Mouse (Mus musculus): ENCODE data around the gene Ccdc33. TPM values are rescaled to one million over a fixed set of nuclear protein-coding genes. Genes with fewer than 3 reads are reported as not detected.
A peak's percentile ranks its signal among the peaks of the same experiment; 100 is the strongest.

The Ccdc33 gene
- polyA plus RNA-seq (2014; fragmentation: Nextera tagmentation; extraction: Ambion mirVana) = 0.88 and 1.1 TPM in 2 replicates

- H3K4me3 ChIP-seq (ENCODE audit: low read depth, low read length) = no peak within 1 kb of the TSS
- no peaks in the 10 kb centered on the region for H3K9me3 ChIP-seq (ENCODE audit: control insufficient read depth, low read length)
- H3K4me2 ChIP-seq (ENCODE audit: low read depth, low read length, severe bottlenecking) = no peak within 1 kb of the TSS
- no peak within 1 kb of the TSS for H3K9ac ChIP-seq (ENCODE audit: low read length)
- peaks cover 7% of the 10 kb centered on the region for H3K27me3 ChIP-seq (ENCODE audit: control insufficient read depth, insufficient read depth, low read length)
- peaks cover 21% of the 10 kb centered on the region for H3K4me1 ChIP-seq (replicated peaks; ENCODE audit: control insufficient read depth, insufficient read depth, low read length)
- H3K27ac ChIP-seq (ENCODE audit: low read depth, low read length) = no peak within 1 kb of the TSS
- H3K36me3 ChIP-seq (ENCODE audit: control insufficient read depth, insufficient read depth, low read length) = no peaks in the 10 kb centered on the region
- ATAC-seq (replicated peaks; ENCODE audit: low FRiP score) (no peak), DNase-seq (ENCODE audit: low spot score) (no peak)
- 37% methylated on average over 2 of the region's 2 CpGs for WGBS
Observed at GRCm38 (mm10) chr9:58118671-58119070, at the start of gene Ccdc33. Gene Ccdc33, minus strand, starts transcription at chr9:58118823.

- DNase-seq (ENCODE audit: low spot score) = no peak
Observed at GRCm38 (mm10) chr9:58165779-58166178, 47.2 kb upstream of the Ccdc33 start.

GRCm38 (mm10) chr9:58163146-58163545, 44.5 kb upstream of the Ccdc33 start:
- Histone ChIP-seq H3K4me3 (ENCODE audit: low read depth, low read length) (no peak overlapping the region), H3K4me2 (ENCODE audit: low read depth, low read length, severe bottlenecking) (no peak overlapping the region), H3K27me3 (ENCODE audit: control insufficient read depth, insufficient read depth, low read length) (no peaks in the 10 kb centered on the region), H3K4me1 (replicated peaks; ENCODE audit: control insufficient read depth, insufficient read depth, low read length) (0 out of 2 replicates have a peak, but pooled peaks cover 2% of the 10 kb centered on the region), H3K9me3 (ENCODE audit: control insufficient read depth, low read length) (no peaks in the 10 kb centered on the region; the same call in 1 of the 2 replicates), H3K27ac (ENCODE audit: low read depth, low read length) (no peak overlapping the region), H3K36me3 (ENCODE audit: control insufficient read depth, insufficient read depth, low read length) (no peaks in the 10 kb centered on the region), H3K9ac (ENCODE audit: low read length) (no peak overlapping the region)
- peak; percentile 37 for DNase-seq (ENCODE audit: low spot score)
- 79% methylated on average over 5 of the region's 5 CpGs for WGBS
- ATAC-seq (replicated peaks; ENCODE audit: low FRiP score) = no peak

More at GRCm38 (mm10) chr9:58165779-58166178, 47.2 kb upstream of the Ccdc33 start:
- H3K9ac ChIP-seq (ENCODE audit: low read length) = no peak overlapping the region
- no peak overlapping the region for H3K4me2 ChIP-seq (ENCODE audit: low read depth, low read length, severe bottlenecking)
- WGBS = 83% methylated on average over 1 of the region's 1 CpGs
- no peak overlapping the region for H3K27ac ChIP-seq (ENCODE audit: low read depth, low read length)
- no peaks in the 10 kb centered on the region for H3K27me3 ChIP-seq (ENCODE audit: control insufficient read depth, insufficient read depth, low read length)
- H3K4me1 ChIP-seq (replicated peaks; ENCODE audit: control insufficient read depth, insufficient read depth, low read length) = peaks cover 2% of the 10 kb centered on the region; the same call in 1 of the 2 replicates
- H3K36me3 ChIP-seq (ENCODE audit: control insufficient read depth, insufficient read depth, low read length) = no peaks in the 10 kb centered on the region
- no peak for ATAC-seq (replicated peaks; ENCODE audit: low FRiP score)
- no peaks in the 10 kb centered on the region; the same call in 1 of the 2 replicates for H3K9me3 ChIP-seq (ENCODE audit: control insufficient read depth, low read length)
- H3K4me3 ChIP-seq (ENCODE audit: low read depth, low read length) = no peak overlapping the region

- 0 out of 2 replicates have a peak, but pooled peaks cover 2% of the 10 kb centered on the region for H3K4me1 ChIP-seq (replicated peaks; ENCODE audit: control insufficient read depth, insufficient read depth, low read length)
- no peak overlapping the region for H3K27ac ChIP-seq (ENCODE audit: low read depth, low read length)
- 87% methylated on average over 3 of the region's 3 CpGs for WGBS
- no peak overlapping the region for H3K4me3 ChIP-seq (ENCODE audit: low read depth, low read length)
- no peak for ATAC-seq (replicated peaks; ENCODE audit: low FRiP score)
- H3K4me2 ChIP-seq (ENCODE audit: low read depth, low read length, severe bottlenecking) = no peak overlapping the region
- no peaks in the 10 kb centered on the region for H3K27me3 ChIP-seq (ENCODE audit: control insufficient read depth, insufficient read depth, low read length)
- H3K9ac ChIP-seq (ENCODE audit: low read length) = no peak overlapping the region
- DNase-seq (ENCODE audit: low spot score) = peak; percentile 37
- H3K36me3 ChIP-seq (ENCODE audit: control insufficient read depth, insufficient read depth, low read length) = no peaks in the 10 kb centered on the region
- no peaks in the 10 kb centered on the region; the same call in 1 of the 2 replicates for H3K9me3 ChIP-seq (ENCODE audit: control insufficient read depth, low read length)
Observed at GRCm38 (mm10) chr9:58162173-58162572, 43.5 kb upstream of the Ccdc33 start.

- peak; percentile 8 for DNase-seq (ENCODE audit: low spot score)
- H3K4me1 ChIP-seq (replicated peaks; ENCODE audit: control insufficient read depth, insufficient read depth, low read length) = 0 out of 2 replicates have a peak, but pooled peaks cover 2% of the 10 kb centered on the region
- H3K4me3 ChIP-seq (ENCODE audit: low read depth, low read length) = no peak overlapping the region
- no peak overlapping the region for H3K27ac ChIP-seq (ENCODE audit: low read depth, low read length)
- H3K4me2 ChIP-seq (ENCODE audit: low read depth, low read length, severe bottlenecking) = no peak overlapping the region
- 84% methylated on average over 5 of the region's 5 CpGs for WGBS
- no peaks in the 10 kb centered on the region for H3K27me3 ChIP-seq (ENCODE audit: control insufficient read depth, insufficient read depth, low read length)
- no peaks in the 10 kb centered on the region for H3K9me3 ChIP-seq (ENCODE audit: control insufficient read depth, low read length)
- no peak for ATAC-seq (replicated peaks; ENCODE audit: low FRiP score)
- no peaks in the 10 kb centered on the region for H3K36me3 ChIP-seq (ENCODE audit: control insufficient read depth, insufficient read depth, low read length)
- H3K9ac ChIP-seq (ENCODE audit: low read length) = no peak overlapping the region
Observed at GRCm38 (mm10) chr9:58160315-58160714, 41.7 kb upstream of the Ccdc33 start.

- Histone ChIP-seq H3K9me3 (ENCODE audit: control insufficient read depth, low read length) (no peaks in the 10 kb centered on the region), H3K4me1 (replicated peaks; ENCODE audit: control insufficient read depth, insufficient read depth, low read length) (0 out of 2 replicates have a peak, but pooled peaks cover 3% of the 10 kb centered on the region), H3K4me3 (ENCODE audit: low read depth, low read length) (no peak overlapping the region), H3K27ac (ENCODE audit: low read depth, low read length) (no peak overlapping the region), H3K4me2 (ENCODE audit: low read depth, low read length, severe bottlenecking) (no peak overlapping the region), H3K9ac (ENCODE audit: low read length) (no peak overlapping the region), H3K27me3 (ENCODE audit: control insufficient read depth, insufficient read depth, low read length) (no peaks in the 10 kb centered on the region), H3K36me3 (ENCODE audit: control insufficient read depth, insufficient read depth, low read length) (no peaks in the 10 kb centered on the region)
- ATAC-seq (replicated peaks; ENCODE audit: low FRiP score) (no peak), DNase-seq (ENCODE audit: low spot score) (peak; percentile 43)
- 79% methylated on average over 4 of the region's 4 CpGs for WGBS
Observed at GRCm38 (mm10) chr9:58159855-58160254, 41.2 kb upstream of the Ccdc33 start.

GRCm38 (mm10) chr9:58158541-58159311, 40.1 kb upstream of the Ccdc33 start:
- no peak overlapping the region for H3K4me3 ChIP-seq (ENCODE audit: low read depth, low read length)
- DNase-seq (ENCODE audit: low spot score) (peak; percentile 57), ATAC-seq (replicated peaks; ENCODE audit: low FRiP score) (peak; percentile 65; the same call in 1 of the 2 replicates)
- no peaks in the 10 kb centered on the region for H3K36me3 ChIP-seq (ENCODE audit: control insufficient read depth, insufficient read depth, low read length)
- H3K9ac ChIP-seq (ENCODE audit: low read length) = no peak overlapping the region
- H3K4me1 ChIP-seq (replicated peaks; ENCODE audit: control insufficient read depth, insufficient read depth, low read length) = 0 out of 2 replicates have a peak, but pooled peaks cover 3% of the 10 kb centered on the region
- no peaks in the 10 kb centered on the region for H3K27me3 ChIP-seq (ENCODE audit: control insufficient read depth, insufficient read depth, low read length)
- 43% methylated on average over 7 of the region's 7 CpGs for WGBS
- H3K27ac ChIP-seq (ENCODE audit: low read depth, low read length) = no peak overlapping the region
- H3K9me3 ChIP-seq (ENCODE audit: control insufficient read depth, low read length) = no peaks in the 10 kb centered on the region
- H3K4me2 ChIP-seq (ENCODE audit: low read depth, low read length, severe bottlenecking) = no peak overlapping the region

GRCm38 (mm10) chr9:58157838-58158237, 39.2 kb upstream of the Ccdc33 start:
- no peak overlapping the region for H3K27ac ChIP-seq (ENCODE audit: low read depth, low read length)
- 88% methylated on average over 13 of the region's 13 CpGs for WGBS
- H3K4me3 ChIP-seq (ENCODE audit: low read depth, low read length) = no peak overlapping the region
- no peak overlapping the region for H3K9ac ChIP-seq (ENCODE audit: low read length)
- H3K4me2 ChIP-seq (ENCODE audit: low read depth, low read length, severe bottlenecking) = no peak overlapping the region
- H3K9me3 ChIP-seq (ENCODE audit: control insufficient read depth, low read length) = no peaks in the 10 kb centered on the region
- H3K36me3 ChIP-seq (ENCODE audit: control insufficient read depth, insufficient read depth, low read length) = no peaks in the 10 kb centered on the region
- DNase-seq (ENCODE audit: low spot score) = no peak
- H3K4me1 ChIP-seq (replicated peaks; ENCODE audit: control insufficient read depth, insufficient read depth, low read length) = 0 out of 2 replicates have a peak, but pooled peaks cover 3% of the 10 kb centered on the region
- ATAC-seq (replicated peaks; ENCODE audit: low FRiP score) = no peak
- no peaks in the 10 kb centered on the region for H3K27me3 ChIP-seq (ENCODE audit: control insufficient read depth, insufficient read depth, low read length)

All from forebrain, embryonic 11.5 days (tissue).